Mouse (Mus musculus): ENCODE results near the gene Cldn15.
A peak's percentile ranks its signal among the peaks of the same experiment; 100 is the strongest.

Gene Cldn15

GRCm38 (mm10) chr5:136982338-136982930 lies 16.0 kb downstream of the Cldn15 start:
- DNase-seq (ENCODE audit: low read depth, low spot score): no peak

- DNase-seq (ENCODE audit: low read depth, low spot score): no peak
Measured at GRCm38 (mm10) chr5:136984828-136985227, 18.4 kb downstream of the Cldn15 start.

GRCm38 (mm10) chr5:136986695-136987137 lies 20.3 kb downstream of the Cldn15 start, which contains the start of gene Plod3:
Plod3 (plus strand) TSS chr5:136987019.
- DNase-seq (ENCODE audit: low read depth, low spot score): peak; percentile 97

- DNase-seq (ENCODE audit: low read depth, low spot score): no peak
Measured at GRCm38 (mm10) chr5:136987138-136987933, 20.9 kb downstream of the Cldn15 start.

GRCm38 (mm10) chr5:136987934-136988271 lies 21.5 kb downstream of the Cldn15 start, which contains the start of gene Znhit1:
Znhit1 (minus strand) TSS chr5:136988021.
- no peak for DNase-seq (ENCODE audit: low read depth, low spot score)

GRCm38 (mm10) chr5:136988420-136988819 lies 22.0 kb downstream of the Cldn15 start:
- no peak for DNase-seq (ENCODE audit: low read depth, low spot score)

- no peak for DNase-seq (ENCODE audit: low read depth, low spot score)
Measured at GRCm38 (mm10) chr5:136989801-136990200, 23.4 kb downstream of the Cldn15 start.

- no peak for DNase-seq (ENCODE audit: low read depth, low spot score)
Measured at GRCm38 (mm10) chr5:136999449-136999848, 33.0 kb downstream of the Cldn15 start.

- no peak for DNase-seq (ENCODE audit: low read depth, low spot score)
Measured at GRCm38 (mm10) chr5:137000612-137001011, 34.2 kb downstream of the Cldn15 start.

GRCm38 (mm10) chr5:137007276-137007675 lies 40.9 kb downstream of the Cldn15 start:
- no peak for DNase-seq (ENCODE audit: low read depth, low spot score)

- no peak for DNase-seq (ENCODE audit: low read depth, low spot score)
Measured at GRCm38 (mm10) chr5:137009988-137010387, 43.6 kb downstream of the Cldn15 start.

- DNase-seq (ENCODE audit: low read depth, low spot score): no peak
Measured at GRCm38 (mm10) chr5:137012401-137012950, 46.1 kb downstream of the Cldn15 start.

- no peak for DNase-seq (ENCODE audit: low read depth, low spot score)
Measured at GRCm38 (mm10) chr5:137015913-137016312, 49.5 kb downstream of the Cldn15 start.

GRCm38 (mm10) chr5:137024318-137024717 lies 57.9 kb downstream of the Cldn15 start:
- no peak for DNase-seq (ENCODE audit: low read depth, low spot score)

- DNase-seq (ENCODE audit: low read depth, low spot score): no peak
Measured at GRCm38 (mm10) chr5:137025132-137025531, 58.7 kb downstream of the Cldn15 start.

Data from WW6 (cell line).